In the genomic region with DNA sequence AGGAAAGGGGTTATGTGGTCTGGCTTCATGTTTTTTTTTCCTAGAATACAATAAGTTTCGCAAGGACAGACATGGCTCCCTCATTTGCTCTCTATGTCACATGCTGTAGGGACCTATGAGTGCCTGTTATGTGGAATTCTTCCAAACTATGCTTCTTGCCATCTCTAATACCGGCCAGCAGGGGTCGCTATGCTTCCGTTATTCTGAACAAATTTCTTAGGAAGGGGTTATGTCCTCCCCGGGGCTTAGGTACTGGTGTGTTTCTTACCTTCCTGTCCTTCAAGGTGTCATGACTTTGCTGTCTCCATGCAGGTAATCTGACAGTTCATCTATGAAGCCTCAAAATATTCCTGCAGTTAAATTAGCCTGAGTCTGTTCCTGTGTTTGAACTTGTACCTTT, we compare ENCODE assay signal across 7 mouse cellular contexts.
DNase-seq lines count a peak whose midpoint lies in the region; ATAC-seq and TF ChIP-seq lines count a peak whose summit lies in the region.

No protein-coding gene starts in this region.

- ATAC-seq in kidney, embryonic 15.5 days (replicated peaks; ENCODE audit: low FRiP score), result no peak
- ATAC-seq in hindbrain, postnatal 0 days, result no peak

- no peak overlapping the region for H3K4me3 ChIP-seq in kidney, embryonic 15.5 days (replicated peaks)
- no peak overlapping the region for H3K4me3 ChIP-seq in ES-E14 (ENCODE audit: insufficient read depth in 1 of 2, low read depth in 1 of 2, low read length in 2 of 2, poor library complexity in 1 of 2, severe bottlenecking in 1 of 2)
- H3K4me3 ChIP-seq in hindbrain, postnatal 0 days (ENCODE audit: low read length), result no peak overlapping the region

- no peak overlapping the region for H3K27ac ChIP-seq in kidney, embryonic 15.5 days
- no peak overlapping the region for H3K27ac ChIP-seq in ES-E14 (ENCODE audit: insufficient read depth, low read depth, low read length, poor library complexity, severe bottlenecking)
- no peak overlapping the region for H3K27ac ChIP-seq in hindbrain, postnatal 0 days

- H3K9me3 ChIP-seq in kidney, embryonic 15.5 days (replicated peaks), result no peaks in the 10 kb centered on the region
- no peaks in the 10 kb centered on the region for H3K9me3 ChIP-seq in ES-E14 (ENCODE audit: control insufficient read depth, insufficient read depth, low read depth, low read length)
- H3K9me3 ChIP-seq in hindbrain, postnatal 0 days (ENCODE audit: low read length), result no peaks in the 10 kb centered on the region

- in situ Hi-C loops in ES-E14 (cut with MboI; ENCODE audit: low sequenced_read_pairs in 2 of 2, unreplicated experiment in 2 of 2), result no loop called here

- H3K27me3 ChIP-seq in kidney, embryonic 15.5 days, result no peaks in the 10 kb centered on the region
- no peaks in the 10 kb centered on the region for H3K27me3 ChIP-seq in hindbrain, postnatal 0 days (ENCODE audit: insufficient read depth, low read length)

- peak; percentile 10 for DNase-seq in kidney, postnatal 10 days
- DNase-seq in ES-E14 (ENCODE audit: low read depth, low spot score), result peak; percentile 30
- peak; percentile 47 for DNase-seq in adrenal gland, postnatal 25 days
- DNase-seq in hindbrain, postnatal 0 days (ENCODE audit: low spot score), result peak; percentile 73
- DNase-seq in urinary bladder, postnatal 10 days (ENCODE audit: low spot score), result no peak
- no peak for DNase-seq in spleen, adult 12 weeks (ENCODE audit: low spot score)

- H3K4me2 ChIP-seq in kidney, embryonic 15.5 days, result no peak overlapping the region
- H3K4me2 ChIP-seq in hindbrain, postnatal 0 days (ENCODE audit: low read depth, low read length), result no peak overlapping the region

- H3K4me1 ChIP-seq in kidney, embryonic 15.5 days, result no peaks in the 10 kb centered on the region
- H3K4me1 ChIP-seq in ES-E14 (ENCODE audit: control insufficient read depth in 2 of 2, insufficient read depth in 2 of 2, low read length in 2 of 2, poor library complexity in 1 of 2), result no peaks in the 10 kb centered on the region
- no peaks in the 10 kb centered on the region; the same call in 1 of the 2 replicates for H3K4me1 ChIP-seq in hindbrain, postnatal 0 days (ENCODE audit: insufficient read depth, low read length)

- 19% methylated on average over 5 of the region's 5 CpGs for WGBS in kidney, embryonic 15.5 days
- 10% methylated on average over 5 of the region's 5 CpGs for WGBS in hindbrain, postnatal 0 days

- no peak overlapping the region for H3K9ac ChIP-seq in kidney, embryonic 15.5 days
- no peak overlapping the region for H3K9ac ChIP-seq in ES-E14 (ENCODE audit: insufficient read depth, low read depth, low read length, poor library complexity, severe bottlenecking)
- H3K9ac ChIP-seq in hindbrain, postnatal 0 days (replicated peaks; ENCODE audit: low read length), result no peak overlapping the region

- peak; percentile 76 for TF ChIP-seq CTCF in hindbrain, postnatal 0 days (IDR thresholded peaks at IDR 0.05; ENCODE audit: low read depth)

- H3K36me3 ChIP-seq in kidney, embryonic 15.5 days, result no peaks in the 10 kb centered on the region
- no peaks in the 10 kb centered on the region for H3K36me3 ChIP-seq in ES-E14 (ENCODE audit: control insufficient read depth, insufficient read depth, low read length, poor library complexity, severe bottlenecking)
- H3K36me3 ChIP-seq in hindbrain, postnatal 0 days (ENCODE audit: insufficient read depth, low read length), result no peaks in the 10 kb centered on the region

TF ChIP-seq in ES-E14, 5 proteins besides CTCF, POLR2A, EP300 and RAD21:
- TF ChIP-seq CHD2 (IDR thresholded peaks at IDR 0.05; ENCODE audit: low read depth, low read length) (no peak), ZNF384 (IDR thresholded peaks at IDR 0.05; ENCODE audit: low read depth, low read length) (no peak), HCFC1 (IDR thresholded peaks at IDR 0.05; ENCODE audit: borderline replicate concordance, insufficient read depth, low read length) (no peak), MAFK (IDR thresholded peaks at IDR 0.05; ENCODE audit: insufficient read depth, low read depth, low read length) (no peak), ZC3H11A (IDR thresholded peaks at IDR 0.05; ENCODE audit: borderline replicate concordance, low read depth, low read length) (peak; percentile 76)

Comparison
In these comparisons a context has a peak if more than half of its experiments do, and no peak if none do; other contexts are left out.
1. DNase-seq: peak in kidney, postnatal 10 days (single experiment), ES-E14 (single experiment), adrenal gland, postnatal 25 days (single experiment) and hindbrain, postnatal 0 days (single experiment); none in urinary bladder, postnatal 10 days (single experiment) and spleen, adult 12 weeks (single experiment).